Mouse (Mus musculus): ENCODE measurements around the gene Hist1h2ag.

- no peak for TF ChIP-seq CTCF (conservative IDR thresholded peaks at IDR 0.05; ENCODE audit: low read length)
- TF ChIP-seq NANOG (IDR thresholded peaks at IDR 0.05; ENCODE audit: borderline replicate concordance, low read length): no peak
Measured at GRCm38 (mm10) chr13:22051523-22051859, 8.7 kb upstream of the Hist1h2ag start.

All from E14TG2a.4 (cell line).